Mouse (Mus musculus) gastrocnemius, adult 2 months (tissue): ENCODE results near the gene Ets2. TPM values are rescaled to one million over a fixed set of nuclear protein-coding genes. Genes with fewer than 3 reads are reported as not detected.
A peak's percentile ranks its signal among the peaks of the same experiment; 100 is the strongest.

Experiments used
- DNase-seq: peaks from one replicate; pipeline ENCODE4 v3.0.0; 2022
- H3K27ac ChIP-seq: fragments of 200-600 bp; 2 replicates; pipeline ENCODE4 v1.8.1; 2022; ENCODE audit warnings: mild to moderate bottlenecking
- H3K4me3 ChIP-seq: fragments of 200-600 bp; 2 replicates; pipeline ENCODE4 v1.8.1; 2022; ENCODE audit warnings: mild to moderate bottlenecking, moderate library complexity
- CTCF ChIP-seq: fragments of 200-600 bp; IDR thresholded peaks from 2 replicates; pipeline ENCODE4 v1.8.1; 2022; ENCODE audit warnings: antibody characterized with exemption, mild to moderate bottlenecking, moderate library complexity
- intact Hi-C: fragments of 180-260 bp; cut with DNase I; formaldehyde crosslinking; loops from one replicate; pipeline ENCODE4 v1.15.1; 2025
- long read RNA-seq, 2 experiments: library from polyadenylated mRNA; stranded (forward); transcript quantifications; one replicate each; pipeline ENCODE4 v2.0.0; 2021
- total RNA-seq, 2 experiments: library from RNA; stranded (reverse); gene quantifications; 2 replicates each; pipeline ENCODE4 v1.2.3; 2021

Ets2 gene
- 10 to 100 TPM; 22.7 to 41.9 TPM for total RNA-seq
- long read RNA-seq, experiment 1, partial matches to known transcripts, result 1 of 6 reads
- long read RNA-seq, experiment 1, other reads (novel, unspliced or antisense), result 0 of 6 reads
- long read RNA-seq, experiment 2, transcript Ets2-201 (10 exons, 3,890 nt), result major isoform, 13 of 21 reads
- long read RNA-seq, experiment 2, partial matches to known transcripts, result 3 of 21 reads
- long read RNA-seq, experiment 2, other reads (novel, unspliced or antisense), result 2 of 21 reads

DNA sequence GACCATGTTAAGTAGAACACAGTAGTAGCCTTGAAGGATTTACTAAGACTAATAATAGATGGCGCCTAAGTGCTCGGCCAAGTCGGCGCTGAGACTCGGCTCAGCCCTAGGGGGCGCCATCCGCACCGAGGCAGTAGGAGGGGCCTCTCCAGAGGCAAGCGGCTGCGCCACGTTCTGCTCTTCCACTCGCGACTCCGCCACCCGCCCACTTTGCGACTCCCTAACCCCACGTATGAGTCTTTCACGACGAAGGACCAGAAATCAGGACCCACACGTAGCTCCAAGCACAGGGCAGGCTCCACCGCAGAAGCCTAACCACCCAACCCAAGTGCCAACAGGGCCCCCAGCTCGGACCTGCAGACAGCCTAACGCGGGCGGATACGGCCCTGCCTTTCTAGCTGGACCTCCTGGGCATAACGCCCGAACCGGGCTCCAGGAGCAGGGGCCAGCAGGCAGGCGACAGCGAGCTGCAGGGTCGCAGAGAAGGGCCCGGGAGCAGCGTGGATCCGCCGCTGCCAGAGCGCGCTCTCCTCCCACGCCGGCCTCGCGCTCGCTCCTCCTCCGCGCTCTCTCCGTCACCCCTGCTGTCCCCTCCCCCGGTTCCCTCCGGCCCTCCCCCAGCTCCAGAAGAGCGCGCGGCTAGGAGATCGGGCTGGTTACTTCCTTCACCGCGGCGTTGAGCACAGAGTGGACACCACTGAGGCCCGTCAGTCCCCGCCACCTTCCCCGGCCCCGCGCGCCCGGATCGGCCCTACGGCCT is at the start of gene Ets2:
TSS of gene Ets2 (plus strand) at position 274 of the 760 bp plus-strand sequence.
- no peak; the same call in 1 of the 2 replicates for TF ChIP-seq CTCF
- Histone ChIP-seq H3K4me3 (peak within 1 kb of the TSS; percentile 85), H3K27ac (peak within 1 kb of the TSS; percentile 100)
- intact Hi-C loops, result loop anchor here (1.0 to 5.0 kb wide), 5 partner anchors 40 to 243 kb away; no protein-coding TSS in a partner anchor
- peak; percentile 95 for DNase-seq

GRCm38 (mm10) chr16:95654204-95654611 is 47.7 kb upstream of the Ets2 start:
- Histone ChIP-seq H3K27ac (no peak overlapping the region), H3K4me3 (peak overlapping the region; percentile 21; the same call in 1 of the 2 replicates)
- intact Hi-C loops, result no loop called here
- no peak for TF ChIP-seq CTCF
- no peak for DNase-seq

- TF ChIP-seq CTCF, result no peak
- no peak overlapping the region for H3K27ac ChIP-seq
- intact Hi-C loops, result no loop called here
- H3K4me3 ChIP-seq, result no peak overlapping the region
- no peak for DNase-seq
Observed at GRCm38 (mm10) chr16:95656535-95656934, 45.3 kb upstream of the Ets2 start.

GRCm38 (mm10) chr16:95657187-95657586 is 44.7 kb upstream of the Ets2 start:
- no peak overlapping the region for H3K27ac ChIP-seq
- TF ChIP-seq CTCF, result no peak
- H3K4me3 ChIP-seq, result no peak overlapping the region
- intact Hi-C loops, result no loop called here
- no peak for DNase-seq

DNA sequence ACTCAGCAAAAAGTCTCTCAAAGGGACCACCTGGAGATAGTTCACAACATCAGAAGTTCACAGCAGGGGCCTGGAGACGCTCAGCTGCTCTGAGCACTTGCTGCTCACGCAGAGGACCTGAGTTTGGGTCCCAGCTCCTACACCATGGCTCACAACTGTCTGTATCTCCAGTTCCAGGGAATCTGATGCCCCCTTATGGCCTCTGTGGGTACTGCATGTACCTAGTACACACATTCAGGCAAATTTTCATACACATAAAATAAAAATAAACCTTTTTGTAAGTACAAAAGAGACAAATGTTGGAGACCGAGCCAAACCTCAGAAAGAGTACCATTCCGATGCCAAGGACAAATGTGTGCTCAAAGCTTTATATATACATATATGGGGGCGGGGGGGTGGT is 44.1 kb upstream of the Ets2 start:
- no peak overlapping the region for H3K4me3 ChIP-seq
- no peak overlapping the region for H3K27ac ChIP-seq
- peak; percentile 44 for TF ChIP-seq CTCF
- DNase-seq, result no peak
- intact Hi-C loops, result loop anchor here (2.0 kb wide), 1 partner anchor 43 kb away; no protein-coding TSS in a partner anchor

- H3K27ac ChIP-seq, result no peak overlapping the region
- DNase-seq, result peak; percentile 81
- intact Hi-C loops, result loop anchor here (1.0 to 2.0 kb wide), 2 partner anchors 42 to 286 kb away; no protein-coding TSS in a partner anchor
- H3K4me3 ChIP-seq, result no peak overlapping the region
- peak; percentile 99 for TF ChIP-seq CTCF
Observed at GRCm38 (mm10) chr16:95658836-95659430, 42.9 kb upstream of the Ets2 start.

GRCm38 (mm10) chr16:95659461-95659860 is 42.4 kb upstream of the Ets2 start:
- H3K4me3 ChIP-seq, result no peak overlapping the region
- no peak for TF ChIP-seq CTCF
- intact Hi-C loops, result loop anchor here (1.0 to 2.0 kb wide), 2 partner anchors 41 to 286 kb away; no protein-coding TSS in a partner anchor
- DNase-seq, result peak; percentile 32
- no peak overlapping the region; the same call in 1 of the 2 replicates for H3K27ac ChIP-seq

- Histone ChIP-seq H3K27ac (no peak overlapping the region), H3K4me3 (no peak overlapping the region)
- intact Hi-C loops, result no loop called here
- TF ChIP-seq CTCF, result no peak
- no peak for DNase-seq
Observed at GRCm38 (mm10) chr16:95660909-95661308, 41.0 kb upstream of the Ets2 start.

DNA sequence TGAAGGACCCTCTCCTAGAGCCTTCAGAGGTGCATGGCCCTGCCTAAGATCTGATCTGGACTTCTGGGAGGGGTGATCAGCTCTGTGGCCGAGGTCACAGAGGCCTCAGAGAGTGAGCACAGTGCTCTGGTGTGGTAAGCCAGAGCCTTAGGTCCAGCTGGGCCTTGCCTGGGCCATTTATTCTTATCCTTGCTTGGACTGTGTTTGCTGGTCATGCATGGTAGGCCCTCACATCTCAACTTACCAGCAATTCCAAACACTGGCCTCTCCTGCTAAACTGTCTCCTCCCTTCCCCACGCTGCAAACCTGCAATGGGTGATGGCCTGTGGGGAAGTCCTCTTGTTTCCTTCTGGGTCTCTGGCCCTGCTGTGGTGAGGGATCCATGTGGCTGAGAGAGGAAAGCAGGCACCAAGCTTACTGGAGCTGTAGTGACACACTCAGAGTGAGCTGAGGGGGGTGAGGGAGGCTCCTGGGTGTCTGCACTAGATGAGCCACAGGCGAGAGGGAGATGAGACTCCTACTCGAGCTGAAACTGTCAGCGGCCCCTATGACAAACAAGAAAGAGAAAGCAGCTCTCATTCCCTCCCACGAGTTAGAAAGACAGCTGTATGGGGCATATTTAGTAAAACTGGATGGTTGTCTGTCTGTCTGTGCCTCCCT is 36.3 kb upstream of the Ets2 start:
- no peak for TF ChIP-seq CTCF
- intact Hi-C loops, result no loop called here
- no peak overlapping the region for H3K27ac ChIP-seq
- DNase-seq, result no peak
- no peak overlapping the region for H3K4me3 ChIP-seq

DNA sequence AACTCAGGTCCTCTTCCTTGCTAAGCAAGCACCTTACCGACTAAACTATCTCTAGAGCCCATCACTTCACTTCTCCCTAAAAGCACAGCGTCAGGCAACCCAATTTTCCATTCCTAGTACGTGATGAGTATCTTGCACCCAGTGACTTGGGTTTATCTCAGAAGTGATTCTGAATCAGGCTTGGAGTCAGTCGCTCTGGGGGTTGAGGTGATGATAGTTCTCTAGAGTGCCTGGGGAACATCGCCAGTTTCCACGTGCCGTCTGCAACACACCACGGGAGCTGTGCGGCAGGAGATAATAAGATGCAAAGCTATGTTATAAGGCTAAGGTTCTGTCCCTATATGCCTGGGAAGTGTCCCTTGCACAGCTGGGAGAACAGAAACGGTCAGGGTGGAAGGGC is 35.6 kb upstream of the Ets2 start:
- Histone ChIP-seq H3K27ac (no peak overlapping the region), H3K4me3 (no peak overlapping the region)
- intact Hi-C loops, result no loop called here
- TF ChIP-seq CTCF, result no peak
- DNase-seq, result no peak

GRCm38 (mm10) chr16:95667395-95668150 is 34.3 kb upstream of the Ets2 start:
- no peak overlapping the region for H3K27ac ChIP-seq
- no peak overlapping the region for H3K4me3 ChIP-seq
- TF ChIP-seq CTCF, result no peak
- DNase-seq, result no peak
- intact Hi-C loops, result no loop called here
